Mouse (Mus musculus) induced T-regulatory cell, adult 2 months (primary cell): Measurements from ENCODE around the gene Vwf.

Source experiments
- DNase-seq: peaks from one replicate; pipeline ENCODE4 v3.0.0-alpha.2; 2012; ENCODE audit warnings: low read depth

The Vwf gene

DNA sequence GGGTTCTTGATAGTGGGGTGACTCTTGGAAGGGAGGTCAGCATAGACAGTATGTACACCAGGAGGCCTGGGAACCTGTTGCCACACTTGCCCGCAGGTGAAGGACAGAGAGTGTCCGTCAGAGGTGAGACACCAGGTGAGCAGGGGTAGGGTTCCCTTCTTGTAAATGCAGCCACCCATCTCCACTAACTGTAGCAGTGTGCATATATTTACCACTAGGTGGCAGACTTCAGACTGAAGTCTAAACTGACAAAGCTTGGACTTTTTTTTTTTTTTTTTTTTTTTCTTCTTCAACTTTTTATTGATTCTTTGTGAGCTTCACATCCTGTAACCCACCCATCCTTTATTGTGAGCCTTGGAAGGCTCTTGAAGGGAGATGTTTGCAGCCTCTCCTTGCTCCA lies 75.9 kb downstream of the Vwf start:
- DNase-seq = peak; percentile 41

DNA sequence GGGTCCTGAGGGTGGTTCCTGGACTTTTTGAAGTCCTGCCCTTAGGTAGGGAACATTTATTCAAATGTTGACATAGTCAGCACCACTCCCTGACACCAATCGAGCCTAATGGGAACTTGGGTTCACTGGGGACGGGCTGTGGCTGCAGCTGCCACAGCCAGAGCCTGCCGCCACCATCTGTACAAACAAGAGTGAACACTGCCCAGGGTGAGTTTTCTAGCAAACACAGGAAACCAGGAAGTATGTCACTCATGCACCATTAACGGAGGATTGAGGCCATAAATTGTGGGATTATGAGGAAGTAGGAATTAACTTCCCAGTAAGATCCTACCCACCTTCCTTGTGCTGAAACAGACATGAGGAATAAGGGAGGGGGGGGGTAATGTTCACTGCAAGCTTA lies 93.9 kb downstream of the Vwf start:
- DNase-seq = no peak

DNA sequence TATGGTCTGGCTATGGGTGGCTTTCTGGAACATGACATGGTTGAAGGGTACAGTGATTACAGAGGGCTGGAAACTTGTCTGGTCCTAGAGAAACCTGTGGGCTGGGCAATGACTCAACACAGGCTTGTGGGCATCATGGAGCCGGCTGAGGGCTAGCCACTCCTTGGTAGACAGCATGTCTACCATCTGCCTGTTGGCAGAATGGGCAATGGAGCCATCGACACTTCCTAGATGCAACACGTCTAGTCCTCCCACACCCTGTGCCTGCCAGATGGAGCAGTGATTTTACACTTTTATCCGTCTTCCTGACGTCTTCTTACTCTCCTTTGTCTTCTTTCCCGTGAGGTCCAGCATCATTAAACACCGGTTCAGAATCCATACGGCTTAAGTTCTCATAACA lies 94.6 kb downstream of the Vwf start:
- no peak for DNase-seq

DNA sequence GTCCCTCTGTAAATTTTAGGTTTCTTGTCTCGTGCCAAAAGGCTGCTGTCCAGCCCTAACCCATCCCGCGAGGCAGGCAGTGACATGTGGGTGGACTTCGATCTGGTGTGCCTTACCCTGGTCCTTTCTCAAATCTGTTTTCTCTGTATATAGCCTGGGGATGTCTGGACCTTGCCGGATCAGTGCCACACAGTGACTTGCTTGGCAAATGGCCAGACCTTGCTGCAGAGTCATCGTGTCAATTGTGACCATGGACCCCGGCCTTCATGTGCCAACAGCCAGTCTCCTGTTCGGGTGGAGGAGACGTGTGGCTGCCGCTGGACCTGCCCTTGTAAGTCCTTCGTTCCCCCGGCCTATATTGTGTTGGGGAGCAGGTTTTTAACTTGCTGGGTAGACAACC lies 102.4 kb downstream of the Vwf start:
- DNase-seq = no peak

DNA sequence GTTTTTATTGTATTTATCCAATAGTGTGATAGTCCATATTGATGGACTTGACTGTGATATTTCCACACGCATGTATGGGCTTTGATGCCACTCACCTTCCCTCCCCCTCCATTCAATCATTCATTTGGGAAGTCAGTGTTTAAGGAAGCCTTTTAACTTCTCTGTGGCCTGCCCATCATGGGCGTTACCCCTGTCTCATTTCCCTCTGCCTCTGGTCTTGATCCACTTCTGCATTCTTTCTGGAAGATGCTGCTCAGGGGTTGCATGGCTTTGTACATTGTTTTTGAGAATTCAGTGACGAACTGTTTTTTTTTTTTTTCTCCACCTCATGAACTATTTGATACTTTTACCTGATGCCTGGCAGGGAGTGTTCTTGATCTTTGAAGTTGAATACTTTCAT lies 104.8 kb downstream of the Vwf start:
- DNase-seq = no peak

DNA sequence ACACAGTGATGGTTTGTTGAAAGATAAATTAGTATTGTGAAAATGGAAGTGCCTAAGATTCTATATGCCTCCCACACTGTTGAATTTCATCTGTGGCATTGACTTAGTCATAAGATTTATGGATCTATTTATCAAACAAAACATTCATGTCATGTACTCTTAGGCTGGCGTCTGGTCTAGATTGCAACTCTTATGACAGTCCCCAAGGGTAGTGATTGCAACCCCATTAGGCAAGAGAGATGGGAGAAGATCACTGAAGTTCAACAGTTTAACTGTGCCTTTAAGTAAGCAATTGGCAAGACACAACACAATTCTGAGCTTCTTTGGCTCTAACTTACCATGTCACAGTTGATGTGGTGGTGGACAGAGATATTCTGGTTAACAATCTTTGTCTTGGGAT lies 106.8 kb downstream of the Vwf start:
- no peak for DNase-seq

DNA sequence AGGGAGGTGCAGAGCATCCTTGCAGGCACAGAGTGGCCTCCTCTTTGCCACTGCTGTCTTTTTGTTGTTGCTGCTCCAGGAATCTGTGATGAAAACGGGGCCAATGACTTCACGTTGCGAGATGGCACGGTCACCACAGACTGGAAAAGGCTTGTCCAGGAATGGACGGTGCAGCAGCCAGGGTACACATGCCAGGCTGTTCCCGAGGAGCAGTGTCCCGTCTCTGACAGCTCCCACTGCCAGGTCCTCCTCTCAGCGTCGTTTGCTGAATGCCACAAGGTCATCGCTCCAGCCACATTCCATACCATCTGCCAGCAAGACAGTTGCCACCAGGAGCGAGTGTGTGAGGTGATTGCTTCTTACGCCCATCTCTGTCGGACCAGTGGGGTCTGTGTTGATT lies 110.3 kb downstream of the Vwf start:
- DNase-seq = no peak

DNA sequence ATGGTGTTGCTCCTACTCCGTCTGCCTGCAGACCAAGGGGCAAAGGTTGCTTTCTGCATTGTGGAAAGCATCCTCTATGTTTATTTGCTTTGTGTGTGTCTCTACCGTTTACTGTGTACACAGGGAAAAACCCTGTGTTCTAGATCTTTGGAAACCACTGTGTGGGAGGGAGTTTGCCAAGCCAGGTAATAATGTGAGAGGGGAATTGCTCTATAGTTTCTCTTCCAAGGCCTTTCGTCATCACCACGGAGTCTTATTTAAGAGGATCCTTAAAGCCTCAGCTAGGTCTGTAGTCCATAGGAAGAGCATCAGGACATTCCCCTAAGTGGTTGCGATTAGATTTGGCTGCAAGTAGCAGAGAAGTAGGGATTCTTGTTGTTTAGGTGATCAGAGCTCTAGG lies 111.4 kb downstream of the Vwf start:
- DNase-seq = no peak

DNA sequence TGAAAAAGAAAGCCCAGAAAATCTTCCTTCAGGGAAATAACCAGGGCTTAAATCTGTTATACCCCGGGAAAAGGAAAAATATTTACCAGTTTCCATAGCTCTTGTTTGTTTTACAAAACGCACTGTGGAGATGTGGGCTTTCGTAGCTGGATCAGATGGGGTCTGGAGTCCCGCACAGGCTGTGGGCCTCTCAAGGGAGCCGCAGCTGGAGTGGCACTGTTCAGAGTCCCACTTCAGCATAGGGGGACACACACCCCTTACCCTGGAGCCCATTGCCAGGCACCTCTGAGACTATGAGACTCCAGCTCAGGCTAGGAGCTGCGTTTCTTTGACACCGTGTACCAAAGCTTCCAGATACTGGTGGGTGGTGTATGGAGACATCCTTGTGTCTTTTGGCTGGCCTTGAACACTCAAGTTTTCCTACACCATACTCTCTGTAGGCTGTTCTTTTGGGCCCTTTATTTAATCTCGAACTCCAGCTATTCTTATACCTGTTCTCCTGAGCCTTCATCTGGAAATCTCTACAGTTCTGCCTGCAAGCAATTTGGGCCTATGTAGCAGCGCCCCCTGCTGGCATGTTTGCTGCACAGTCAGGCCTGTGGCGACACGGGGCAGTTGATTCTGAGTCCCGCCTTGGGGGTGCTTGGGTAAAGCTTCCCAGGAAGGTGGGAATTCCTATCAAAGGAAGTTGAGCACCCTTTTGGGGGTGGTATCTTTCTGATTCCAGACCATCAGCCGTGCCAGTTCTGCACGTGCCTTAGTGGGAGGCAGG lies 114.7 kb downstream of the Vwf start:
- peak; percentile 68 for DNase-seq

DNA sequence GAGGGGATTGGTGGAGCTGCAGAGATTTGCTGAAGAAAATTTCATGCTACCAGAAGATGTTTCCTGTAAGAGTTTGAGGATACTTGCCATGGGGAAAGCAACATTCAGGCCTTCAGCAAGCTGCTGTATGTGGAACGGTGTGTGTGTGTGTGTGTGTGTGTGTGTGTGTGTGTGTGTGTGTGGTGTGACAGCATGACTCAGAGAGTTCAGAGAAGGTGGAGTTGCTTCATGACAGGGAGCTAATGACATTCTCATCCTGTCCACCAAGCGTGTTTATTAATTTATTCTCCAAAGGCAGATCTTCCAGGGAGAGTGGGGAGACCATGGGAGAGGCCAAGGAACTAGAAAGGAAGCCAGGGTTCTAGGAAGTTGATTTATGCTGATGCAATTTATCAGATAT lies 117.3 kb downstream of the Vwf start:
- DNase-seq = no peak

DNA sequence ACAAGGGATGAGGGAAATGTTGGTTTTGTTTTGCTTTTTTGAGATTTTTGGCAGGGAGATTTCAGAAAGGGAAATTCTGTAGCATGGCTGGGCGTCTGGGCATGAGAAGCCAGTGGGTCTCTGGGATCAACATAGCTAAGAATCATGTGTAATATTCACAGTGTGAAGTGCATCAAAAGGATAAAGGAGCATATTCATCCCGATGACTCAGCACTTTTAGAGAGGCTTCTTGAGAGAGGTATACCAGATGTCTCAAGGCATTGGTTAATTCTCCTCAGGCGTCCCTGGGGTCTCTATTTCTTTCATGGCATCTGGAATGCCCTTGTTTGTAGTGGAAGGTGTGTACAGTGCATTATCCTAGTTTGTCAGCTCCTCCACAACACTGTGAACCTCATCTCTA lies 125.3 kb downstream of the Vwf start:
- no peak for DNase-seq

DNA sequence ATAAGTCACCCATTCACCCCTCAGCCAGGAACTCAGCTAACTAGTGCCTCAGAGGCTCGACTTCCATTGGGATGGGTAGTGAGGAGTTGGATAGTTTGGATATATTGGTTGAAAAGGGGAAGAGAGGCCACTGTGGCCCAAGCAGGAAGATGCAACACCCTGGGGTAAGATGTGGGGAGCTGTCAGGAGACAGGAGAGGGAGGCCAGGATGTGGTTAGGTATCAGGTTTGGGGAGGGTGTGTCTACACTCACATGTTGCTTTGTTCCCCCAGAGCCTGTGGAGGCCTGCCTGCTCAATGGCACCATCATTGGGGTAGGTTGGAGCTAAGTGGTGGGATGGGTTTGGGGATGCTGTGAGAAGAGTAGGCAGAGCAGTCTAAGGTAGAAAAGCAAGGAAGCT lies 131.9 kb downstream of the Vwf start:
- peak; percentile 16 for DNase-seq

DNA sequence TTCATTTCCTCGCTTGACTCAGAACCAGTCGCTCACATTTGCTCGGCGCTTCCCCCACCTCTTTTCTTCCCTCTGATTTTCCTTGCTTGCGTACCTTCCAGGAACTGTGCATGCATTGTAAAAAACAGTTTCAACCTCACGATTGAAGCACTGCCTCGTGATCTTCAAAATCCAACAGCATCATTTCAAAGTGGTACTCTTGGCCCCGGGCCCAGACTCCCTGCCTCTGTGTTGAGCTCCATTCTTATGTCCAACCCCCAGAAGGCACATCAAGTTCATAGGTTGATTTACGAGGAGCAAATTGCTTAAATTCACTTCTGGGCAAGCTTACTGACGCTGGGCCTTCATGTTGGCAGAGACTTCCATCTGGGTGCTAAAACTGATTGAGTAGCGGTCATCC lies 134.0 kb downstream of the Vwf start:
- no peak for DNase-seq

DNA sequence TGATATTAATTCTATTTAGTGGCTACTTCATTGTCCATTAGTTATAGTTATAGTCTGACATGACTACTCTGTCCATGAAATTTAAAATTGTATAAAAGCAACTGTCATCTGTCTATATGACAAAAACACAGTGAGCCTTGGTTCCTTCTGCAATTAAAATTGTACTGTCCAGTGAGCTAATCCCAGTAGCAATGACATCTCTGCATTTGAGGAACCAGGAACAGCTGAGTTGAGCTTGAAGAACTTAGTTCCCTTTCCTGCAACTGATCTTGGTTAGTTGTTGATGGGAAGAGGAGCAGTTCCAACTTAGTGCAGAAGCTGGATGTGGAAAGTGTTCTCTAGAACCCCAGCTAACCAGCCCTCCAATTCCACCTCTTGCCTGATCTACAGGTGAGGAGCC lies 138.8 kb downstream of the Vwf start:
- DNase-seq = no peak

DNA sequence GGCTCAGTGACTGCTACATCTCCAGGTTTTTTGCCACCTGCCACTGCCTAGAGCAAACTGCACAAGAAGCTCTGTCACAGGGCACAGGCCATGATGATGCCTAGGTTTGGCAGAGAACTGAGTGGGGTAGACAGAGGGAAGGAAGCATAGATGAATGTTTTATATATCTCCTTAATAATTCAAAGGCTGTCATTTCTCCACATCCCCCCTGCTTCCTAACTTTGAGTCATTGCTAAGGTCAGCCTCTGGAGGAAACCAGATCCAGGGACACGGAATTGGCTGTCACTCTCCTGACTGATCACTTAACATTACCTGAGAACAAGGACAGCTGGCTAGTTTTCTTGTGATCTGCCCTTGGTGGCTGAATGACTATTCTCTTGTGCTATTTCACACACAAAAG lies 141.4 kb downstream of the Vwf start:
- no peak for DNase-seq

DNA sequence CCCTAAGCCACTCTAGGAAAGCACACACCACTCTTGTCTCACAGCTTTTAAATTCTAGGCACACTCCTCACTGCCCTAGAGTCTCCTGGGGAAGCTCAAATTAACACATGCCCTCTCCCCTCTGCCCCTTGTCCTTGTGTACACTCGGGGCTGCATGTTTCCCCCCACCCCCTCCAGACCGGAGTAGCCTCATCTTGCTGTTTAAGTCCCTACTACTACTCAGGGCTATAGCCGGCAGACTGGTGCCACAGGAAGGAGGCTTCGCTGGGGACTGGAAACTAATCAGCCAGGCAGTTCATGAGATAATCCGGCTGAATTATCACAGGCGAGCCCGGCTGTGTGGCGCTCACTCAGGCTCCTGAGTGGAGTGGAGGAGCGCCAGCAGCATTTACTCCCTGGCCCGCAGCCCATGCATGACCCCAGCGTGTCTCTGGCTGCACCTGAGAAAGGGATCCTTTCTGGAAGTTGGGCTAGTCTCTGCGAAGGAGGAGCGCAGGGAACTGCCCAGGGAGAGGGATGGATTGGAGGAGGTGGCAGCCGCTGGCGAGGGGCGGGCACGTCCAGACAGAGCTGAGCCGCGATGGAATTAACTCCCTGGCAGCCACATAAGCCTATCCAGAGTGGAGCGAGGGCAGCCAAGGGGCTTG lies 143.6 kb downstream of the Vwf start, which contains the start of gene Ano2:
Ano2 (plus strand) TSS at position 363 of the 647 bp plus-strand sequence.
- DNase-seq = no peak

DNA sequence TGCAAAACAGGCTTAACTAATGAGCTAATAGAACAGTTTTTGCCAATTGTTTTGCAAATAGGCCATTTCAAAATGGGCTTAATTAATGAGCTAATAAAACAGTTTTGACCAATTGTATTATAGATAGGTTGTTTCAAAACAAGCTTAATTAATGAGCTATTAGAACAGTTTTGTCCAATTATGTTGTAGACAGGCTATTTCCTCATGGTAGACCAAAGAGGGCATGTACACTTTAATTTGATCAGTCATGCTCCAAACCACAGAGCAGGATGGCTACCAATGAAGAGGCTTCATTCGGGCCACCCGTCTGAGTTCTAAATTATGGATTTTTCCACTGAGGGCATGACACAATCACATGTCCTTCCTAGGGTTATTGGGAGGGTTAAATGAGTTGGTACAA lies 154.6 kb downstream of the Vwf start:
- no peak for DNase-seq

DNA sequence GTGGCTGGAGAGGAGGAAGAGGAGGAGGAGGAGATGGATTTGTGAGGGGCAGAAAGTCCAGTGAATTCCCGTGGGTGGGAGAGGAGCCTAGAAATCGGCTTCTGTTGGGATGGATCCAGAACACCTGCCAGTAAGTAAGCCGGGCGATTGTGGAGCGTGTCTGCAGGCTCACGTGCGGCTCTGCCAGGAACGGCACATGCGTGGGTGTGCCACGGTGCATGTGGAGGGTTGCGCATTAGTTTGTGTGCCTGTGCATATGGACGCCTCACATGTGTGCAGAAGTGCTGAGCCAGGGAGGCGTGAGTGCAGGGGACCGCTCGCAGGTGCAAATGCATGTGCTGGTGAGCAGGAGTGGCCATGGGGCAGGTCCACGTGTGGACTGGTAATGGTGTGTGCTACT lies 164.7 kb downstream of the Vwf start:
- DNase-seq = no peak

DNA sequence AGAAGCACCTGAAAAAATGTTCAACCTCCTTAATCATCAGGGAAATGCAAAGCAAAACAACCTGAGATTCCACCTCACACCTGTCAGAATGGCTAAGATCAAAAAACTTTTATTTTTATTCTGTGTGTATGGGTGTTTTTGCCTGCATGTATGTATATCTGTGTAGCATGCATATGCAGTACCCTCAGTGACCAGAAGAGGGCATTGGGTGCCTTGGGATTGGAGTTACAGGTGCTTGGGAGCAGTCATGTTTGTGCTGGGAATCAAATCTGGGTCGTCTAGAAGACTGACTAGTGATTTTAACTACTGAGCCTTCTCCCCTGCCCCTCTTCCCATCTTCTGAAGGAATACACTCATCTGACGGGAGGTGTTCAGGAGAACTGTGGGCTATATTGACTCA lies 179.8 kb downstream of the Vwf start:
- DNase-seq = peak; percentile 23

DNA sequence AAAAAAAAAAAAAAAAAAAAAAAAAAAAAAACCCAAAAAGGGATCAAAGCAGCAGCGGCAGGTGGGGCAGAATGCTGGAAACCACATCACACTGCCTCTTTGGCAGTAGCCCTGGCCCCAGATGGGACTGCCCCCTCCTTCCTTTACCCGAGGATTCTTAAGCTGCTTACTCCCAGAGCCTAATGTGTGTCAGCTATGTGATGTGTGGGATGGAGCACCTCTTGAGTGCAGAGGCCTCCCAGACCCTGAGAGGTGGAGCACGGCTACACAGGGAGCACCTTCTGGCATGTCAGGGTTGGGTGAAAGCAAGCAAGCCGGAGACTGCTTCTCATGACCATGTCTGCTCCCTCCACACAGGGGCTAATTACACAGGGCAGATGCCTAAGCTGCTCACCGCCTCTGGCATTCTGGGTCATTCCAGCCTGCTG lies 180.9 kb downstream of the Vwf start:
- no peak for DNase-seq

DNA sequence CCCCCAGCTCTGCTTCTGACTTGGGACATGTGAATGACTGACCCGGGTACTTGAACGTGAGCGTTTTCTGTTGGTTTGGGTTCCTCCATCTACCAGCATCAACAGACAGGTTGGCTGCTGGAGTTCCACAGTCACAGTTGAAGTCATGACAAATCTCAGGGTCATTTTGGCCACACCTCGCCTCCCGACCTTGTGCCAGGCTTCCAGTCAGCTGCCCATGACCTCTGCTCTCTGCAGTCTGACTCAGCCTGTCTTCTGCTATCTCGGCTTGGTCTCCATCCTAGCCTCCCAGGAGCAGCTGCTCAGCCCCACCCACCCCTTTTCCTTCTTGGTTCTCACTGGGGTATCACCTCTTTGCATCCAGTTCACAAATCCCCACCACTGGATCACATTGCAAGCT lies 182.9 kb downstream of the Vwf start:
- DNase-seq = no peak

DNA sequence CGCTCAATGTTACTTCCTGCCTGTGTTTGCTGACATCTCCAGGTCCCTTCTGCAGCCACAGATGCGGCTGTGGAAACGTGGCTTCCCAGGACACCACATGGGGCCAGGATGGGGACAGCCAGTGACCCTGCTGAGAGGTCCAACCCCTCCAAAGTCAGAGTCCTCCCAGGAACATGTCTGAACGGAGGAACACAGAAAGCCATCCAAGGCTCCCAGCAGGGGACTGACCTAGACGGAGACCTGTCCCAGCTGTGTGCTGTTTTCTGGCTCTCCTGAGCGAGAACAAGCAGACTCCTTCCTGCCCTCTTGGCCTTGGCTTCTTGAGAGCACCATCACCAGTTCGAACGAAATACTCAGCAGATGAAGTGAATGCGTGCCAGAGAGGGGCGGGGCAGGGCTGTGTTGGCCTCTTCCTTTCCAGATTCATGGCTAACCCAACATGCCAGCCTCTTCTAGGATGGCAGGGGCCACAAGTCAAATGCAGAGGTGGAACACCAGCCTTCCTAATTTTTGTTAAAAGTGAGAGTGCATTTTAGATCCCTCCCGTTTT lies 183.5 kb downstream of the Vwf start:
- no peak for DNase-seq
